Mouse (Mus musculus) adrenal gland, postnatal 10 days (tissue): ENCODE measurements around the gene Col1a1. TPM values are rescaled to one million over a fixed set of nuclear protein-coding genes. Genes with fewer than 3 reads are reported as not detected.

ENCODE experiments used
- DNase-seq: peaks from one replicate; pipeline ENCODE4 v3.0.0; 2021; ENCODE audit warnings: mixed read lengths
- total RNA-seq, 2 experiments: library from RNA; stranded (reverse); gene quantifications; 2 replicates each; pipeline ENCODE4 v1.2.3; 2021

The Col1a1 gene
- total RNA-seq, 2 experiments from 2014 or later: 763 to 1,573 TPM

- DNase-seq: no peak
These were observed 40.2 kb downstream of the Col1a1 start, which contains the start of gene Sgca for GRCm38 (mm10) chr11:94976199-94976598. TSS of gene Sgca (minus strand) at chr11:94976327.

GRCm38 (mm10) chr11:94978178-94978915 lies 42.3 kb downstream of the Col1a1 start:
- DNase-seq: no peak

GRCm38 (mm10) chr11:94978947-94979346 lies 42.9 kb downstream of the Col1a1 start:
- DNase-seq: peak; percentile 98

GRCm38 (mm10) chr11:94979462-94980179 lies 43.6 kb downstream of the Col1a1 start:
- no peak for DNase-seq

- no peak for DNase-seq
These were observed 49.1 kb downstream of the Col1a1 start for GRCm38 (mm10) chr11:94985140-94985539.

- DNase-seq: peak; percentile 64
These were observed 49.8 kb downstream of the Col1a1 start for GRCm38 (mm10) chr11:94985822-94986221.

- no peak for DNase-seq
These were observed 50.4 kb downstream of the Col1a1 start for GRCm38 (mm10) chr11:94986435-94986834.

GRCm38 (mm10) chr11:94987341-94987740 lies 51.3 kb downstream of the Col1a1 start:
- DNase-seq: peak; percentile 48

- DNase-seq: peak; percentile 64
These were observed 51.8 kb downstream of the Col1a1 start for GRCm38 (mm10) chr11:94987851-94988250.

GRCm38 (mm10) chr11:94988780-94989561 lies 52.9 kb downstream of the Col1a1 start:
- peak; percentile 47 for DNase-seq

GRCm38 (mm10) chr11:94989562-94990017 lies 53.6 kb downstream of the Col1a1 start:
- peak; percentile 87 for DNase-seq

- no peak for DNase-seq
These were observed 54.2 kb downstream of the Col1a1 start for GRCm38 (mm10) chr11:94990102-94990748.

- peak; percentile 96 for DNase-seq
These were observed 54.9 kb downstream of the Col1a1 start, which contains the start of gene Ppp1r9b for GRCm38 (mm10) chr11:94990749-94991577. TSS of gene Ppp1r9b (plus strand) at chr11:94991035.

- DNase-seq: peak; percentile 72
These were observed 55.8 kb downstream of the Col1a1 start for GRCm38 (mm10) chr11:94991641-94992479.

- DNase-seq: peak; percentile 59
These were observed 56.4 kb downstream of the Col1a1 start for GRCm38 (mm10) chr11:94992480-94992753.

GRCm38 (mm10) chr11:94992754-94993606 lies 57.0 kb downstream of the Col1a1 start:
- peak; percentile 69 for DNase-seq

- peak; percentile 66 for DNase-seq
These were observed 58.3 kb downstream of the Col1a1 start for GRCm38 (mm10) chr11:94994208-94994814.

- DNase-seq: no peak
These were observed 59.1 kb downstream of the Col1a1 start for GRCm38 (mm10) chr11:94994947-94995772.
